Mouse (Mus musculus): Measurements from ENCODE around the gene Cped1. TPM values are rescaled to one million over a fixed set of nuclear protein-coding genes. Genes with fewer than 3 reads are reported as not detected.

The Cped1 gene
- total and polyA plus RNA-seq, 2 experiments from 2014 or later = 3.6 to 13.2 TPM

- no peak for DNase-seq (ENCODE audit: low spot score)
- TF ChIP-seq CTCF (IDR thresholded peaks at IDR 0.05; ENCODE audit: low read depth) (no peak), EP300 (IDR thresholded peaks at IDR 0.05; ENCODE audit: low read depth) (no peak)
- Histone ChIP-seq H3K27ac (ENCODE audit: low read depth) (no peak overlapping the region), H3K4me1 (ENCODE audit: control insufficient read depth, insufficient read depth) (no peaks in the 10 kb centered on the region), H3K4me3 (ENCODE audit: low read depth, low read length) (no peak overlapping the region), H3K4me2 (ENCODE audit: low read depth, low read length) (no peak overlapping the region), H3K36me3 (replicated peaks; ENCODE audit: control insufficient read depth, insufficient read depth, low read length) (no peaks in the 10 kb centered on the region), H3K27me3 (ENCODE audit: control insufficient read depth, insufficient read depth, low read length) (no peaks in the 10 kb centered on the region), H3K9me3 (replicated peaks; ENCODE audit: control insufficient read depth, low read length) (no peaks in the 10 kb centered on the region), H3K9ac (replicated peaks; ENCODE audit: low read depth, low read length) (no peak overlapping the region)
- ATAC-seq (ENCODE audit: insufficient read depth, low read depth) = no peak
- WGBS = 63% methylated on average over 3 of the region's 3 CpGs
These were observed 214.4 kb downstream of the Cped1 start for GRCm38 (mm10) chr6:22200133-22200532.

GRCm38 (mm10) chr6:22201879-22202278 is 216.2 kb downstream of the Cped1 start:
- Histone ChIP-seq H3K4me2 (ENCODE audit: low read depth, low read length) (no peak overlapping the region), H3K4me1 (ENCODE audit: control insufficient read depth, insufficient read depth) (no peaks in the 10 kb centered on the region), H3K4me3 (ENCODE audit: low read depth, low read length) (no peak overlapping the region), H3K9ac (replicated peaks; ENCODE audit: low read depth, low read length) (no peak overlapping the region), H3K27ac (ENCODE audit: low read depth) (no peak overlapping the region), H3K36me3 (replicated peaks; ENCODE audit: control insufficient read depth, insufficient read depth, low read length) (no peaks in the 10 kb centered on the region), H3K9me3 (replicated peaks; ENCODE audit: control insufficient read depth, low read length) (no peaks in the 10 kb centered on the region), H3K27me3 (ENCODE audit: control insufficient read depth, insufficient read depth, low read length) (no peaks in the 10 kb centered on the region)
- 75% methylated on average over 3 of the region's 3 CpGs for WGBS
- ATAC-seq (ENCODE audit: insufficient read depth, low read depth) (no peak), DNase-seq (ENCODE audit: low spot score) (no peak)
- TF ChIP-seq CTCF (IDR thresholded peaks at IDR 0.05; ENCODE audit: low read depth) (no peak), EP300 (IDR thresholded peaks at IDR 0.05; ENCODE audit: low read depth) (no peak)

GRCm38 (mm10) chr6:22205030-22205750 is 219.5 kb downstream of the Cped1 start:
- Histone ChIP-seq H3K9ac (replicated peaks; ENCODE audit: low read depth, low read length) (no peak overlapping the region), H3K4me1 (ENCODE audit: control insufficient read depth, insufficient read depth) (no peaks in the 10 kb centered on the region), H3K36me3 (replicated peaks; ENCODE audit: control insufficient read depth, insufficient read depth, low read length) (no peaks in the 10 kb centered on the region), H3K27ac (ENCODE audit: low read depth) (no peak overlapping the region), H3K9me3 (replicated peaks; ENCODE audit: control insufficient read depth, low read length) (no peaks in the 10 kb centered on the region), H3K4me3 (ENCODE audit: low read depth, low read length) (no peak overlapping the region), H3K4me2 (ENCODE audit: low read depth, low read length) (peak overlapping the region; percentile 12; the same call in 1 of the 2 replicates), H3K27me3 (ENCODE audit: control insufficient read depth, insufficient read depth, low read length) (no peaks in the 10 kb centered on the region)
- no peak for TF ChIP-seq EP300 (IDR thresholded peaks at IDR 0.05; ENCODE audit: low read depth)
- no peak for TF ChIP-seq CTCF (IDR thresholded peaks at IDR 0.05; ENCODE audit: low read depth)
- DNase-seq (ENCODE audit: low spot score) = no peak
- 62% methylated on average over 12 of the region's 12 CpGs for WGBS
- ATAC-seq (ENCODE audit: insufficient read depth, low read depth) = no peak

GRCm38 (mm10) chr6:22205751-22206121 is 220.0 kb downstream of the Cped1 start:
- H3K4me1 ChIP-seq (ENCODE audit: control insufficient read depth, insufficient read depth) = no peaks in the 10 kb centered on the region
- H3K4me3 ChIP-seq (ENCODE audit: low read depth, low read length) = no peak overlapping the region
- ATAC-seq (ENCODE audit: insufficient read depth, low read depth) = no peak
- H3K9me3 ChIP-seq (replicated peaks; ENCODE audit: control insufficient read depth, low read length) = no peaks in the 10 kb centered on the region
- no peak overlapping the region for H3K9ac ChIP-seq (replicated peaks; ENCODE audit: low read depth, low read length)
- H3K36me3 ChIP-seq (replicated peaks; ENCODE audit: control insufficient read depth, insufficient read depth, low read length) = no peaks in the 10 kb centered on the region
- DNase-seq (ENCODE audit: low spot score) = no peak
- no peak overlapping the region for H3K27ac ChIP-seq (ENCODE audit: low read depth)
- 53% methylated on average over 7 of the region's 7 CpGs for WGBS
- TF ChIP-seq EP300 (IDR thresholded peaks at IDR 0.05; ENCODE audit: low read depth) (no peak), CTCF (IDR thresholded peaks at IDR 0.05; ENCODE audit: low read depth) (no peak)
- H3K4me2 ChIP-seq (ENCODE audit: low read depth, low read length) = peak overlapping the region; percentile 12; the same call in 1 of the 2 replicates
- no peaks in the 10 kb centered on the region for H3K27me3 ChIP-seq (ENCODE audit: control insufficient read depth, insufficient read depth, low read length)

- H3K27me3 ChIP-seq (ENCODE audit: control insufficient read depth, insufficient read depth, low read length) = no peaks in the 10 kb centered on the region
- DNase-seq (ENCODE audit: low spot score) (no peak), ATAC-seq (ENCODE audit: insufficient read depth, low read depth) (no peak)
- no peak overlapping the region for H3K4me2 ChIP-seq (ENCODE audit: low read depth, low read length)
- TF ChIP-seq CTCF (IDR thresholded peaks at IDR 0.05; ENCODE audit: low read depth) (no peak), EP300 (IDR thresholded peaks at IDR 0.05; ENCODE audit: low read depth) (no peak)
- no peaks in the 10 kb centered on the region for H3K9me3 ChIP-seq (replicated peaks; ENCODE audit: control insufficient read depth, low read length)
- H3K9ac ChIP-seq (replicated peaks; ENCODE audit: low read depth, low read length) = no peak overlapping the region
- no peaks in the 10 kb centered on the region for H3K36me3 ChIP-seq (replicated peaks; ENCODE audit: control insufficient read depth, insufficient read depth, low read length)
- H3K4me1 ChIP-seq (ENCODE audit: control insufficient read depth, insufficient read depth) = no peaks in the 10 kb centered on the region
- H3K4me3 ChIP-seq (ENCODE audit: low read depth, low read length) = no peak overlapping the region
- WGBS = 70% methylated on average over 14 of the region's 14 CpGs
- H3K27ac ChIP-seq (ENCODE audit: low read depth) = no peak overlapping the region
These were observed 220.5 kb downstream of the Cped1 start for GRCm38 (mm10) chr6:22206179-22206578.
